Mouse (Mus musculus) G1E-ER4 (cell line): ENCODE measurements around the gene Tmem50a. TPM values are rescaled to one million over a fixed set of nuclear protein-coding genes. Genes with fewer than 3 reads are reported as not detected.

ENCODE experiments used
- GATA1 ChIP-seq: IDR thresholded peaks from one replicate; pipeline ENCODE4 v1.8.0; 2012; ENCODE audit warnings: low read length, inconsistent platforms
- polyA plus RNA-seq: library from polyadenylated mRNA; stranded (reverse); fragments of >175 nt; gene quantifications from 2 replicates; pipeline ENCODE4 v1.2.3, GENCODE M21; 2012

Gene Tmem50a
- polyA plus RNA-seq, 1 experiment = 5.4 TPM

DNA sequence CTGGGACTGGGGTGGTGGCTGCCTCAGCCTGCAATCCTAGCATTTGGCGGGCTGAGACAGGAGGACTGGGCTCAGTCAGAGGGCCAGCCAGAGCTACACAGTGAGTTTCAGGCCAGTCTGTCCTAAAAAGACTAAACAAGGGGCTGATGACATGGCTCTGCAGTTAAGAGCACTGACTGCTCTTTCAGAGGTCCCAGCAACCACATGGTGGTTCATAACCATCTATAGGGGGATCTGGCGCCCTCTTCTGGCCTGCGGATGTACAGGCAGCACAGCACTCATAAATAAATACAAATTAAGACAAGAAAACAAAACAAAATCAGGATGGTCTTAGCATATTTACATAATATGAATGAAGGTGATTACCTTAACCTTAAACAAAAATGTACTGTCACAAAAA, 1.4 kb downstream of the Tmem50a start:
- TF ChIP-seq GATA1 = no peak

- no peak for TF ChIP-seq GATA1
Observed at GRCm38 (mm10) chr4:134903046-134903445, 11.8 kb downstream of the Tmem50a start.

GRCm38 (mm10) chr4:134901126-134901525, 13.7 kb downstream of the Tmem50a start:
- TF ChIP-seq GATA1 = no peak

- TF ChIP-seq GATA1 = no peak
Observed at GRCm38 (mm10) chr4:134897256-134897655, 17.6 kb downstream of the Tmem50a start.

GRCm38 (mm10) chr4:134892096-134892495, 22.7 kb downstream of the Tmem50a start:
- TF ChIP-seq GATA1 = no peak

DNA sequence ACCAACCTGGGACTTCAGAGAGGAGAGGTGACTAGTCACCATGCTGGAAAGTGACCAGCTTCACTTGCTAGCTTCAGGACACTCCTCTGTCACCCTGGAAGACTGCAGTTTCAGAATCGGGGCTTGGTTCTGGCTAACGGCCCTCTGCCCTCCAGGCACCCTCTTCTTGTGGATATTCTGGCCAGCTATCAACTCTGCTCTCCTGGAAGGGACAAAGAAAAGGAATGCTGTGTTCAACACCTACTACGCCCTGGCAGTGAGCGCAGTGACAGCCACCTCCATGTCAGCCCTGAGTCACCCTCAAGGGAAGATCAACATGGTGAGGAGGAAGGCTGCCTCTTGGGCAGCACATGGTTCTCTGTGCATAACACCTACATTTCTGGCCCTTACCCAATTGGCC, 30.5 kb downstream of the Tmem50a start:
- TF ChIP-seq GATA1 = no peak

DNA sequence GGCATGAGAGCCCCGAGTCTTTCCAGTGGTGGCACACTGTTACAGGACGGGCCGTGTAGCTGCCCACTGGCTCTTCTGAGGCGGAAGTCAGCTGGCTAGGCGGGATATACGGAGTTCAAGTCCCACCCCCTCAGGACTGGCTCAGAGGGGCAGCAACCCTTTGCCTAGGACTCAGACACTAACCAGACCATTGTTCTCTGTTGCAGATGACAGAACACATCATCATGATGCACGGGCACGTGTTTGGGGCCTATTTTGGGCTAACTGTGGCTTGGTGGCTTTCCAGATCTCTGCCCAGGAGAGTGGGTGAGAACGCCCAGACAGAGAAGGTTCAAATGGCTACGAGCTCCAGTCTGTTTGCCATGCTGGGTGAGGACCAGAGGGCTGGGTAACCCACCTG, 31.0 kb downstream of the Tmem50a start:
- no peak for TF ChIP-seq GATA1

GRCm38 (mm10) chr4:134883266-134883665, 31.6 kb downstream of the Tmem50a start:
- no peak for TF ChIP-seq GATA1

DNA sequence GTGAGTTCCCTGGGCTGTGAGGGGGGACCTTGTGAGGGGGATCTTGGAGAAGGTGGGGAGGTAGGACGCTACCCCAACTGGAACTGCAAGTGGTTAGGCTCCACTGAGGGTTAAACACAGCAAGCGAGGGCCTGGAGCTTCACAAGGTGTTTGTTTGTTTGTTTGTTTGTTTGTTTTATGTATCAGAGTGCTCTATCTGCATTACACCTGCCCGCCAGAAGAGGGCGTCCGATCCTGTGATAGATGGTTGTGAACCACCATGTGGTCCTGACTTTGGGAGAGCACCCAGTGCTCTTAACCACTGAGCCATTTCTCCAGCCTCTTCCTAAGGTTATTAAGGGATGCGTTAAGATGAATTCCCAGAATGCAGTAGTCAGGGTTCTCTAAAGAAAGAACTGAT, 34.8 kb downstream of the Tmem50a start:
- no peak for TF ChIP-seq GATA1

DNA sequence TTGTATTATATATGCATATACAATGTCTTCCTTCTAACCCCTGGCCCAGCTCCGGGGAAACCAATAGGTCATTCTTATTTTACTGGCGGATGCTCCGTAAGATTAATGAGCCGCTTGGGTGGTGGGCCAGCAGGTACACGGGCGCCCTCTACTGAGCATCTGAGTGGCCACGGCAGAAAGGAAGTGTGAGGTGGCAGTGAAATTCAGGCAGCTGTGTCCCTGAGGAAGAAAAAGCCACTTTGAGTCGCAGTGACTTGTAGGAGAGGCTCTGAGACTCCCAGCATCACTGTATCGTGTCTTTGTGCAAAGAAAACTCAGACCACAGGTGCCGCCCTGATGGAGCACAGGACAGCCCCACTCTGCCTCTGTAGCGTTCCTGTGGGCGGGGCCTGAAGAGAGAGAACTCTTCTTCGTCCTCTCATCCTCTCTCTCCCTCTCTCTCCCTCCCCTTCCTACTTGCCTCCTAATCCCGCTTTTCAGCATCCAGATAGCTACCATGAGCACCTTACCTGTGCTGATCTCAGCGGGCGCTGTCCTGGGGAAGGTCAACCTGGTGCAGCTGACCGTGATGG, 35.3 kb downstream of the Tmem50a start:
- no peak for TF ChIP-seq GATA1

- TF ChIP-seq GATA1 = no peak
Observed at GRCm38 (mm10) chr4:134876171-134876570, 38.7 kb downstream of the Tmem50a start.

- no peak for TF ChIP-seq GATA1
Observed at GRCm38 (mm10) chr4:134871950-134872349, 42.9 kb downstream of the Tmem50a start.

DNA sequence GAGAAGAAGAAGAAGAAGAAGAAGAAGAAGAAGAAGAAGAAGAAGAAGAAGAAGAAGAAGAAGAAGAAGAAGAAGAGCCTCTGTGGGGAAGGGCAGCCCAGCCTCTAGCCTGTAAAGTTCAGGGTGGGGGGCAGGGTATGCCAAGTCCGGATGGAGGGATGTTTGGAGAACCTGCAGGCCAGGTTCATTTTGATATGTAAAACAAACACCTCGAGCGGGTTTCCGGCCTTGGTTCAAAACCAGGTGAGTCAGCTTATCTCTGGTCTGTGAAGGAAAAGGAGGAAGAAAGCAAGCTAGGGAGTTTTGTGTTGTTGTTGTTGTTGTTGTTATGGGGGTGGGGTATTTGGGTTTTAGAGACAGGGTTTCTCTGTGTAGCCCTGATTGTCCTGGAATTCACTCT, 43.3 kb downstream of the Tmem50a start:
- TF ChIP-seq GATA1 = no peak

DNA sequence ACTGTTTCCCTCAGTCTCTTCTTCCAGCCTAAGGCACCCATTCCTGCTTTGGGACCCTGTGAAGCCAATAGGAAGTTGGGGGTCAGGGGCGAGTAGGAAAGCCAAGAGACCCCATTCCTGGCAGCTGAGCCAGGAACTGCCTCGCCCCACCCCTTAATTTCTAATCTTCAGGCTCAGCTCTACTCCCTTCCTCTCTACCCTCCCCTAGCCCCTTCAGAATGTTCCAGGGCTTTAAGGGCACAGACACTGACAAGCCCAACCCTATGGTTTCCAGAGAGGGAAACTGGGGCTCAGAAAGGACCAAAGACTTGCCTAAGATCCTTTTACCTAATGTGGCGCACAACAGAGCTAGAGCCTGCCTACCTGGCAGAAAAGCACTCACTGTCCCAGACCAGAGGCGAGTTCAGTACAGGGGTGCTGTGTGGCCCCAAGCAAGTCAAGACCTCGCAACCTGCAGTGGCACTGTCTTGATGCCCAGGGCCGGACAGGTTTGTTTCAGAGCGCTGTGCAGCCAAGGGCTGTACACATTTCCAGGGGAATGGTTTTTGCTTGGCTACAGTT, 44.9 kb downstream of the Tmem50a start:
- TF ChIP-seq GATA1 = no peak

DNA sequence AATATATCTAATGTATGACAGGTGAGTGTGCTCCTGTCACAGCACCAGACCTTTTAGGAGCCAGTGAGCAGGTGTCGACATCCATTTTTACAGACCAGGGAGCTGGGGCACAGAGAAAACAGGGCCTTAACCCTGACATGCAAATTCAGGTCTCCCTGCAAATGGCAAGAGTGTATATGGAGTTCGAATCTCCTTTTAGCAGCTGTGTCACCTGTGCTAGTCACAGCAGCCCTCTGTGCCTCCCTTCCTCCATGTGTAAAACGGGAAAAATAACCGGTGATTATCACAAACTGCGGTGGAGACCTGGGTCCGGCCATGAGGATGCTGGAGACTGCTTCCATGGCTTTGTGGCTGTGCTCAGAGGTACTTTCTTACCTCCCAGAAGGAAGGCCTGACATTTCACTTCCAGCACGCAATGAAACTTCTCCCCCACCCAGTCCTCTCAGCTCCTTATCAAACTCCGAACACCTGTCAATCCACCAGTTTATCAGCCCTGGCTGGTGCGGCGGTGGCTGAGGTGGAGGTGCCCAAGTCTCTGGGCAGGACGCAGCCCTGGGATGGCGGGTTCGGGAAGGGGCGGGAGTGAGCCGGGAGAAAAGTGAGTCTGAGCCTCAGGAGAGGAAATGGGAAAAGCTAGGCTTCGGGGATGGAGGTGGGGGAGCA, 45.6 kb downstream of the Tmem50a start:
- peak; percentile 73 for TF ChIP-seq GATA1

DNA sequence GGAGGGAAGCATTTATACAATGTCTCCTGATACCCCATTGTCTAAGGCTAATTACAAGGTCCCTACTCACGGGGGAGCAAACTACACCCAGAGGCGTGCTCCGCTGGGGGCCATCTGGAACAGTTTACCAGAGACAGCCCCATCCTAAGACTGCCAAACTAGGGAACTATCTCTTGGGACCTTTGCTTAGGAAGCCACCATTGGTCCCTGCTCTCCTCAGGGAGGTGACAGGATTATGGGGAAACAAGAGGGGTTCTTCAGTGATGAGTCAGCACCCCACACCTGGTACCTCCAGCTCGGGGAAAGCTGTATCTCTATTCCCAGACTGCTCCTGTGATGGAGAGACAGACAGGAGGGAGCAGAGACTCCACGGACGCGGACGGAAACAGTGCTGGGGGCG, 46.3 kb downstream of the Tmem50a start:
- no peak for TF ChIP-seq GATA1

DNA sequence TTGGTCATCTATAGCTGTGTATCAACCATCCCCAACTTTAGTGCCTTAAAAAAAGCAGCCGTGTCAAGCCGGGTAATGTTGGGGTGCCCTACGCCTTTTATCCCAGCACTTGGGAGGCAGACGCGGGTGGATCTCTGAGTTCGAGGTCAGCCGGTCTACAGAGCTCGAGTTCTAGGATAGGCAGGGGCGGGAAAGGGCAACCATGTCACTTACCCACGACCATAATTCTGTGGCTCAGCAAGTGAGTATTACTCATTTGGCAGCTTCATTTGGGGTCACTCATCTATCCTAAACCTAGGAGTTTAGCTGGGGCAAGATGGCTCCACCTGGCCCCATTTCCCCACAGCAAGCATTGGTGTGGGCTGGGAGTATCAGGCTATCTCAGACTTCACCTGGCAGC, 46.8 kb downstream of the Tmem50a start:
- no peak for TF ChIP-seq GATA1
